Mouse (Mus musculus) brain, embryonic 14.5 days (tissue): ENCODE measurements around the gene Tmem178b. TPM values are rescaled to one million over a fixed set of nuclear protein-coding genes. Genes with fewer than 3 reads are reported as not detected.

Experiments
- DNase-seq: peaks from one replicate; pipeline ENCODE4 v3.0.0-alpha.2; 2011; ENCODE audit warnings: low read depth
- CTCF ChIP-seq: fragments of 200-500 bp; IDR thresholded peaks from 2 replicates; pipeline ENCODE4 v1.5.1; 2012; ENCODE audit warnings: inconsistent platforms, mild to moderate bottlenecking, moderate library complexity, borderline replicate concordance; ENCODE audit not compliant: insufficient read depth, insufficient read length; ENCODE audit errors: extremely low read depth
- POLR2A ChIP-seq: fragments of 200-500 bp; IDR thresholded peaks from 2 replicates; pipeline ENCODE4 v1.6.1; 2012; ENCODE audit warnings: mild to moderate bottlenecking, inconsistent platforms, borderline replicate concordance; ENCODE audit not compliant: poor library complexity, insufficient read depth, insufficient read length, severe bottlenecking; ENCODE audit errors: extremely low read depth
- polyA plus RNA-seq: library from polyadenylated mRNA; depleted of rRNA; stranded (reverse); fragments of >200 nt; gene quantifications from 2 replicates; pipeline ENCODE4 v1.2.3, GENCODE M21; 2012

Tmem178b gene
- polyA plus RNA-seq, 1 experiment = 84.9 TPM

DNA sequence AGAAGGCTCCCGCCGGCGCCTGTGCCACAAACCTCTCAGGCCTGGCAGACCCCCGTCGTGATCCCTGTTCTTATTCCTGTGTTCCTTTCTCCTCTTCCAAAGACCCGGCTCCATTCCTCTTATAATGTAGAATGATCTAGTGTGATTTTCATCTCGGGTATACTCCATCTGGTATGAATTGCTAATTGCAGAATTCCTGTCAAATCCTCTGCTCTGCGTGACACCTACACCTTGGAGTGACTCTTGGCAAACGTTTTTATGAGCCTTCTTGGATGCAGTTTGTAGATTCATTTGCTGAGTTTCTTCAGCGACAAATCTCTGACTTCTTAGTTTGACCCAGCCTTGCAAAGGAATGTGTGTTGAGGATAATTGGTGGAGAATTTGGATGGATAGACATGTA lies 53.4 kb downstream of the Tmem178b start:
- no peak for DNase-seq
- TF ChIP-seq POLR2A = no peak
- no peak for TF ChIP-seq CTCF

DNA sequence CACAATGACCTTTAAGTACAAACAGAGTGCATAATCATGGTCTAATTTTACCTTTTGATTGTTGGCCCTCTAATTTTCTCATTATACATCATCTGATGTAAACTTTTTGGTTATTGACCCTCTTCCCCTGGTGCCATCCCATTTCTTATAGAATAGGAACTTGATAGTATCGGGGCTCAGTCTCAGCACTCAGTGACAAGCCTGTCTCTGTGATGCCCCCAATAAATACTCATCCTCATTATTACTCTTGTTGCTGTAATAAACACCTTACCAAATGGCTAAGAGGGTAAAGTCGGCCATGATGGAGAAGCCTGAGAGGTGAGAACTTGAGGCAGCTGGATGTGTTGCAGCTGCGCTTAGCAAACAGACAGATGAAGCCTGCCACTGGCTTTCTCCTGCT lies 63.5 kb downstream of the Tmem178b start:
- DNase-seq = no peak
- no peak for TF ChIP-seq POLR2A
- no peak for TF ChIP-seq CTCF

GRCm38 (mm10) chr6:39940920-39941319 lies 67.8 kb downstream of the Tmem178b start:
- TF ChIP-seq POLR2A (no peak), CTCF (no peak)
- no peak for DNase-seq

- TF ChIP-seq CTCF = no peak
- TF ChIP-seq POLR2A = no peak
- DNase-seq = no peak
These were observed 71.8 kb downstream of the Tmem178b start for GRCm38 (mm10) chr6:39944854-39945253.

DNA sequence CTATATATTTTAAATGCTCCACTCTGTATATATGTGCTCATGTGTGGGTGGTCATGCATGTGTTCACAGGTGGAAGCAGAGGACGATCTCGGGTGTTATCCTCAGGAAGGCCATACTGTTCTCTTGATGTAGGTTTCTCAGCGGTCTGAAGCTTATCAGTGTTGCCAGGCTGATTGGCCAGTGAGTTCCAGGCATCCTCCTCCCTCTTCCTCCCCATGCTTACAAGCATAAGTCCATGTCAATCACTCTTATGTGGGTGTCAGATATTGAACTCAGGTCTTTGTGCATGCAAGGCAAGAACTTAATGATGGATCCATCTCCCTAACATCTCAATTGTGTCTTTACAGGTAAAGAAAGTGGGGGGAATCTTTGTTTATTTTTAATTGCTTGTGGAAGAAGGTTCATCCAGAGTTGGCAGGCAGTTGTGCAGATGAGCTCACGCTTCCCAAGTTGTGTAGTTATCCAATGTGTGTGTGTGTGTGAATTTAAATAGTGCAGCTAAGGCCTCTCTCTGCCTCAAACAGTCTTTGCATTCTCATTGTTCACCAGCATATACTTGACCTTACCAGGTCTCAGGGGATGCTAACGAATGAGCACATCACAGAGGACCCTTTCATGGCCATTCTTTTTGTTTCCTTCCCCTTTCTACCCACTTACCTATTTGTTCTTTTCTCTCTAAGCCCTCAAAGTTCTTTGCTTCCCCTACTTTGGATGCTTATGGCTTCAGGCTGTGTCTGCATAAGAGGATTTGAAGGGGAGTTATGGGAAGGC lies 72.8 kb downstream of the Tmem178b start:
- no peak for DNase-seq
- TF ChIP-seq POLR2A (no peak), CTCF (no peak)

- no peak for DNase-seq
- TF ChIP-seq POLR2A (no peak), CTCF (no peak)
These were observed 73.5 kb downstream of the Tmem178b start for GRCm38 (mm10) chr6:39946601-39947000.

DNA sequence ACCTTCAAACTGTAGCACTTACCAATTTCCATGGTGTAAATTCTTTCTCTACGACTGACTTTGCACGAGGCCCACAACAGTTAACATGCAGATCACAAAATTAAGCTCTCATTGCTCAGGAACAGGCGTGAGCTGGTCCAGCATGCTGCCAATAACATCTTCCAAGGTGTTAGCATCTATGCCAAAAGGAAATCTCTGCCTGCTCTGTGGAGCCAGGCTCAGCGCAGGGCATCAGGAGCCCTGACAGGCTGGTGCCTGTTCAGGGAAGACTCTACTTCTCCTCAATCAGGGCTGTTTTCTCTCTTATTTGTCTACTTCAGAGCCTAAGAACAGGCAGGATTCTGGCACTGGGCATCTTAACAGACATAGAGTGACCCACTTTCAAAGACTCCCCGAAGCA lies 80.9 kb downstream of the Tmem178b start:
- no peak for DNase-seq

DNA sequence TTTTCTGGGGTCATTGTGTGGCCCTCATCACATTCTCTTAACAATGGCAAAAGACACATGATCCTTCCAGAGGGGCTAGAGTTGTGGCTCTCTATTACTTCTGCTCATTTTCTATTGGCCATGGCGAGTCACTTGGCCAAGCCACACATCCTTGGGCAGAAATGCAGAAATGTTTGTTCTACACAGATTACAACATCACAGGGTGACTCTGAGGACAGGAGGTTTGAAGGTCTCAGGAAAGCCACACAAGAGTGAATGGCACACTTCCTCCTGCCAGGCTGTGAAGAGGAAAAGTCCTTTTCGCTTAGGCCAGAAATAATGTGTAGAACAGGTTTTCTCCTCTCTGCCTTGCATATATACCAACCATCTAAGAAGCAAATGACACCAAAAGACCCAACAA lies 82.1 kb downstream of the Tmem178b start:
- no peak for DNase-seq
- TF ChIP-seq POLR2A (no peak), CTCF (no peak)

More for the DNA sequence above, 80.9 kb downstream of the Tmem178b start:
- TF ChIP-seq POLR2A = no peak
- no peak for TF ChIP-seq CTCF

- no peak for TF ChIP-seq CTCF
- TF ChIP-seq POLR2A = no peak
- peak; percentile 3 for DNase-seq
These were observed 91.5 kb downstream of the Tmem178b start for GRCm38 (mm10) chr6:39964606-39965005.

- no peak for DNase-seq
These were observed 97.2 kb downstream of the Tmem178b start for GRCm38 (mm10) chr6:39970281-39970680.

GRCm38 (mm10) chr6:39978942-39979341 lies 105.9 kb downstream of the Tmem178b start:
- TF ChIP-seq POLR2A (no peak), CTCF (no peak)
- DNase-seq = peak; percentile 68

More at GRCm38 (mm10) chr6:39970281-39970680, 97.2 kb downstream of the Tmem178b start:
- TF ChIP-seq CTCF = no peak
- TF ChIP-seq POLR2A = no peak

GRCm38 (mm10) chr6:39990772-39991171 lies 117.7 kb downstream of the Tmem178b start:
- TF ChIP-seq POLR2A (no peak), CTCF (no peak)
- DNase-seq = peak; percentile 29
